Mouse (Mus musculus): ENCODE data around the gene Gabrp. TPM values are rescaled to one million over a fixed set of nuclear protein-coding genes. Genes with fewer than 3 reads are reported as not detected.

Gene Gabrp
- not detected for polyA plus RNA-seq (2017; shearing (Covaris generic))

GRCm38 (mm10) chr11:33578859-33579258 is at the start of gene Gabrp:
Gene Gabrp, minus strand, starts transcription at chr11:33578959.

GRCm38 (mm10) chr11:33598986-33599385 is 20.2 kb upstream of the Gabrp start, which contains the start of gene D130052B06Rik:
Gene D130052B06Rik, plus strand, starts transcription at chr11:33599302.

DNA sequence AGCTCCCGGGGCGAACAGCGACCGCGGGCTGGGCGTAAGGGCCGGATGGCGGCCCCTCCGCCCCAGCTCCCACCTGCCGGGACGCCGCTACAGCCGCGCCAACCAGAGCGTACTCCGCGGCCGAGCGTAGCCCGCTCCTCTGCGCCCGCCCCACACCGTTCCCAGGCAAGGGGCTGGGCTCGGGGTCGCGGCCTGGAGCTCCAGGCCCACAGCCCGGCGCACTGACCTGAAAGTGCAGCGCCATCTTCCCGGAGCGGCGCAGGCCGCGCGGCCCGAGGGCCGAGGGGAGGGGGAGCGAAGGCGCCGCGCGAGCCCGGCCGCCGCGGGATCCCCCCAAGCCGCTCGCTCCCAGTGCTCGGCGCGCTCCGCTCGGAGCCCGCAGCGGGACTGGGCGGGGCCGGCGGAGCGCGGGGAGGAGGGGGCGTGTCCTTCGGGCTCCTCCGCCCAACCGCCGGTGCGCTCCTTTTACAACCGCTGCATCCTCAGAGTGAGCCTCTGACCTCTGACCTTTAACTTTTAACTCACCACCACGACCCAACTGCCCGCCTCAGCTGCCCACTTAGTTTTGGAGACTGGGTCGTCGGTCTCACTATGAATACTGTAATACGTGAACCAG is 65.3 kb downstream of the Gabrp start, which contains the start of gene Ranbp17:
TSS of gene Ranbp17 (minus strand) at position 371 of the 616 bp plus-strand sequence.

Other genes starting within 250 kb of the Gabrp start
- gene Ranbp17, start 65.2 kb downstream of the Gabrp start, polyA plus RNA-seq (2017; shearing (Covaris generic)) = 0.10 TPM
- gene D130052B06Rik, start 20.3 kb upstream of the Gabrp start, polyA plus RNA-seq (2017; shearing (Covaris generic)) = not detected

Data from CD4-positive, CD25-positive, alpha-beta regulatory T cell (primary cell).